Mouse (Mus musculus) urinary bladder, adult 18-20 months (tissue): ENCODE data around the gene Hist1h3c.
A peak's percentile ranks its signal among the peaks of the same experiment; 100 is the strongest.
"Not testable (repeated sequence)": the region's sequence is repeated elsewhere in the genome, so short reads cannot be mapped to it uniquely, and the experiment has no call there.

Experiments
- DNase-seq, 2 experiments: peaks; one replicate each; pipeline ENCODE4 v3.0.0; 2022; ENCODE audit warnings: low spot score in 2 of 2, mixed read lengths in 2 of 2

The Hist1h3c gene

GRCm38 (mm10) chr13:23705751-23706356 is 39.5 kb downstream of the Hist1h3c start:
- DNase-seq: no peak

- DNase-seq: not testable (repeated sequence)
These were observed 42.6 kb downstream of the Hist1h3c start for GRCm38 (mm10) chr13:23702801-23703200.

- DNase-seq: no peak
These were observed 43.2 kb downstream of the Hist1h3c start for GRCm38 (mm10) chr13:23702220-23702619.

- DNase-seq: peak; percentile 37 to 49
These were observed 44.4 kb downstream of the Hist1h3c start for GRCm38 (mm10) chr13:23700786-23701520.

GRCm38 (mm10) chr13:23699767-23700166 is 45.6 kb downstream of the Hist1h3c start:
- no peak for DNase-seq

- no peak for DNase-seq
These were observed 46.4 kb downstream of the Hist1h3c start for GRCm38 (mm10) chr13:23698996-23699395.

GRCm38 (mm10) chr13:23698300-23698693 is 47.1 kb downstream of the Hist1h3c start, which contains the start of gene Hist1h4c:
Gene Hist1h4c, minus strand, starts transcription at chr13:23698454.
- DNase-seq: peak; percentile 99

- no peak for DNase-seq
These were observed 47.7 kb downstream of the Hist1h3c start for GRCm38 (mm10) chr13:23697491-23698299.

- DNase-seq: no peak
These were observed 49.3 kb downstream of the Hist1h3c start for GRCm38 (mm10) chr13:23696061-23696474.

- no peak for DNase-seq
These were observed 49.9 kb downstream of the Hist1h3c start, which contains the start of gene Hist1h1t for GRCm38 (mm10) chr13:23695514-23695913. Gene Hist1h1t, plus strand, starts transcription at chr13:23695814.
